ENCODE assay signal across 13 mouse cellular contexts in the genomic region with DNA sequence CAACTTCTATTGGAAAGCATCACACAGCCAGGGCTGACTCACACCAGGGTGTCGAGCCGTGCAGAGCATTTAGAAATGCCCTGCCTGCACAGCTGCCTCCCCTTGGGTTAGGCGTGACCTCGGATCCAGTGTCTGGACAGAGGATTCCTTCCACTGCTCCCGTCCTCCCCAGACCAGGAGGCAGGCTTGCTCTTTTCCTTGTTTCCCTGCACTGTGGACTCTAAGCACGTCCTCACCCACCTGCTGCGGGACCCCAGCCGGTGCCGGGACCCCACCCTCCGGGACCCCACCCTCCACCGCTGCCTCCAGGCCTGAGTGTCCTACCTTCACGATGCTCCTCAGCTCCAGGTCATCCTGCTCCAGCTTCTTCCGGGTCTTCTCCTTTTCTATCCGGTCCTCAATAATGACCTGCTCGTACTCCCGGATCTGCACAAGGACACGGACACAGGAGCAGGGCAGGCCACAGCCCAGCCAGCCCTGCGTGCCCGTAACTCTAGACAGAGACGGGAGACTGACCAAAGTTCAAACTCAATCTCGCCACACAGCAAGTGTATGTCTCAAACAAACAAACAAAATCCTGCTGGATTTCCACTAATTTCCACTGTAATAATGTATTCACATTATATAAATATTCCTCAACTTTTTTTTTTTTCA. TPM values are rescaled to one million over a fixed set of nuclear protein-coding genes. Genes with fewer than 3 reads are reported as not detected.
DNase-seq lines count a peak whose midpoint lies in the region; ATAC-seq lines count a peak whose summit lies in the region.
"Had no signal": no experiment of that assay in that cellular context is flagged by ENCODE, and none has a peak within 500 bp of the region (broad histone marks: within the 10 kb centered on the region; RNA-seq: fewer than 3 reads in every experiment).

No protein-coding gene starts in this region.

- 0 out of 2 replicates have a peak overlapping the region, but pooled peaks have one; percentile 10 for H3K9ac ChIP-seq in neural tube, embryonic 11.5 days (ENCODE audit: low read length)
- H3K9ac ChIP-seq in stomach, embryonic 16.5 days (ENCODE audit: low read length) = peak overlapping the region; percentile 7; the same call in 1 of the 2 replicates
- H3K9ac ChIP-seq in heart, embryonic 12.5 days = no peak overlapping the region

- DNase-seq in neural tube, embryonic 11.5 days (ENCODE audit: low spot score) = no peak
- no peak for DNase-seq in neural tube, embryonic 10.5 days (ENCODE audit: extremely low spot score, low spot score)
- peak; percentile 75 for DNase-seq in adrenal gland, postnatal 14 days
- DNase-seq in kidney, adult 8-10 months = peak; percentile 68 to 73
- no peak for DNase-seq in cerebellum, adult 8-10 months
- no peak for DNase-seq in MN1 (ENCODE audit: low spot score)
- DNase-seq: cerebellum, adult 18-20 months; heart, postnatal 10 days; thymus, postnatal 4 days had no signal

- no peak overlapping the region for H3K4me3 ChIP-seq in neural tube, embryonic 11.5 days (ENCODE audit: low read depth, low read length)
- H3K4me3 ChIP-seq in stomach, embryonic 16.5 days (replicated peaks; ENCODE audit: low read length) = no peak overlapping the region
- H3K4me3 ChIP-seq in heart, embryonic 12.5 days = no peak overlapping the region
- H3K4me3 ChIP-seq: forebrain, embryonic 10.5 days had no signal

- no peaks in the 10 kb centered on the region for H3K27me3 ChIP-seq in neural tube, embryonic 11.5 days (ENCODE audit: control insufficient read depth, insufficient read depth, low read length)
- H3K27me3 ChIP-seq in stomach, embryonic 16.5 days (ENCODE audit: control insufficient read depth, insufficient read depth, low read length) = no peaks in the 10 kb centered on the region
- no peaks in the 10 kb centered on the region for H3K27me3 ChIP-seq in heart, embryonic 12.5 days (replicated peaks)
- H3K27me3 ChIP-seq: Patski had no signal

- WGBS in neural tube, embryonic 11.5 days = 78% methylated on average over 21 of the region's 21 CpGs
- 56% methylated on average over 21 of the region's 21 CpGs for WGBS in stomach, embryonic 16.5 days
- 73% methylated on average over 21 of the region's 21 CpGs for WGBS in heart, embryonic 12.5 days

- H3K36me3 ChIP-seq in neural tube, embryonic 11.5 days (ENCODE audit: control insufficient read depth, insufficient read depth, low read length) = no peaks in the 10 kb centered on the region
- H3K36me3 ChIP-seq in stomach, embryonic 16.5 days (ENCODE audit: control insufficient read depth, insufficient read depth, low read length) = no peaks in the 10 kb centered on the region; the same call in 1 of the 2 replicates
- H3K36me3 ChIP-seq in heart, embryonic 12.5 days = peaks cover 24% of the 10 kb centered on the region

- H3K27ac ChIP-seq in neural tube, embryonic 11.5 days (ENCODE audit: low read depth, low read length) = no peak overlapping the region
- no peak overlapping the region for H3K27ac ChIP-seq in stomach, embryonic 16.5 days (ENCODE audit: low read length)
- no peak overlapping the region for H3K27ac ChIP-seq in heart, embryonic 12.5 days (ENCODE audit: poor library complexity, severe bottlenecking)
- H3K27ac ChIP-seq: forebrain, embryonic 10.5 days had no signal

- no peak for ATAC-seq in neural tube, embryonic 11.5 days (ENCODE audit: insufficient read depth, low FRiP score, low TSS enrichment)
- no peak for ATAC-seq in stomach, embryonic 16.5 days (ENCODE audit: insufficient read depth, low FRiP score)
- no peak for ATAC-seq in heart, embryonic 12.5 days (ENCODE audit: insufficient number of reproducible peaks, low FRiP score)
- ATAC-seq: Patski had no signal

- no peaks in the 10 kb centered on the region for H3K4me1 ChIP-seq in neural tube, embryonic 11.5 days (ENCODE audit: control insufficient read depth, insufficient read depth, low read length)
- H3K4me1 ChIP-seq in stomach, embryonic 16.5 days (ENCODE audit: control insufficient read depth, insufficient read depth, low read length) = peaks cover 6% of the 10 kb centered on the region; the same call in 1 of the 2 replicates
- no peaks in the 10 kb centered on the region for H3K4me1 ChIP-seq in heart, embryonic 12.5 days (replicated peaks)
- H3K4me1 ChIP-seq: forebrain, embryonic 10.5 days had no signal

- no peak overlapping the region for H3K4me2 ChIP-seq in neural tube, embryonic 11.5 days (ENCODE audit: low read depth)
- no peak overlapping the region for H3K4me2 ChIP-seq in stomach, embryonic 16.5 days (ENCODE audit: low read depth, low read length)
- H3K4me2 ChIP-seq in heart, embryonic 12.5 days = no peak overlapping the region

- no peaks in the 10 kb centered on the region for H3K9me3 ChIP-seq in neural tube, embryonic 11.5 days (ENCODE audit: control insufficient read depth, low read length)
- no peaks in the 10 kb centered on the region for H3K9me3 ChIP-seq in stomach, embryonic 16.5 days (replicated peaks; ENCODE audit: control insufficient read depth, low read length)
- H3K9me3 ChIP-seq in heart, embryonic 12.5 days (replicated peaks) = no peaks in the 10 kb centered on the region
- H3K9me3 ChIP-seq: forebrain, embryonic 10.5 days had no signal

RNA-seq across cellular contexts. Expression of a gene that starts 36.8 kb away (rescaled TPM):
- 4.4 and 5.0 TPM in 2 replicates for polyA plus RNA-seq in neural tube, embryonic 11.5 days (2014; fragmentation: Nextera tagmentation; extraction: Ambion mirVana)
- total RNA-seq in adrenal gland, postnatal 14 days (2021) = 1.1 and 2.3 TPM in 2 replicates
- polyA plus RNA-seq in stomach, embryonic 16.5 days (2015; fragmentation: Nextera tagmentation; extraction: Ambion mirVana) = 2.4 TPM in 2 replicates
- polyA plus RNA-seq in heart, embryonic 12.5 days (2016; fragmentation: Nextera tagmentation; extraction: Ambion mirVana) = 1.7 and 1.9 TPM in 2 replicates

RNA-seq across cellular contexts. Expression of a gene that starts 37.0 kb away (rescaled TPM):
- 780 and 838 TPM in 2 replicates for polyA plus RNA-seq in neural tube, embryonic 11.5 days (2014; fragmentation: Nextera tagmentation; extraction: Ambion mirVana)
- 526 and 608 TPM in 2 replicates for total RNA-seq in adrenal gland, postnatal 14 days (2021)
- 790 and 946 TPM in 2 replicates for polyA plus RNA-seq in stomach, embryonic 16.5 days (2015; fragmentation: Nextera tagmentation; extraction: Ambion mirVana)
- 660 and 669 TPM in 2 replicates for polyA plus RNA-seq in heart, embryonic 12.5 days (2016; fragmentation: Nextera tagmentation; extraction: Ambion mirVana)

RNA-seq across cellular contexts. Expression of a gene that starts 43.1 kb away (rescaled TPM):
- 2.5 and 3.8 TPM in 2 replicates for polyA plus RNA-seq in neural tube, embryonic 11.5 days (2014; fragmentation: Nextera tagmentation; extraction: Ambion mirVana)
- total RNA-seq in adrenal gland, postnatal 14 days (2021) = 8.4 and 11.0 TPM in 2 replicates
- 2.6 and 2.8 TPM in 2 replicates for polyA plus RNA-seq in stomach, embryonic 16.5 days (2015; fragmentation: Nextera tagmentation; extraction: Ambion mirVana)
- 2.0 and 3.2 TPM in 2 replicates for polyA plus RNA-seq in heart, embryonic 12.5 days (2016; fragmentation: Nextera tagmentation; extraction: Ambion mirVana)

Comparison
In these comparisons a context has a peak if more than half of its experiments do, and no peak if none do; other contexts are left out.
1. DNase-seq: peak in adrenal gland, postnatal 14 days (single experiment) and kidney, adult 8-10 months (2 of 2); none in neural tube, embryonic 11.5 days (single experiment), neural tube, embryonic 10.5 days (single experiment), cerebellum, adult 8-10 months (single experiment) and MN1 (single experiment).